Mouse (Mus musculus): ENCODE measurements around the gene Zfp385a. TPM values are rescaled to one million over a fixed set of nuclear protein-coding genes. Genes with fewer than 3 reads are reported as not detected.

The Zfp385a gene
- total and polyA plus RNA-seq, 3 experiments = 1.2 to 59.9 (median 2.7) TPM

GRCm38 (mm10) chr15:103377752-103378664 lies 38.1 kb upstream of the Zfp385a start:
- Histone ChIP-seq H3K79me2 (replicated peaks; ENCODE audit: control insufficient read depth, extremely low read depth, insufficient read depth, poor library complexity, severe bottlenecking) (no peaks in the 10 kb centered on the region), H3K27me3 (replicated peaks) (no peaks in the 10 kb centered on the region), H3K4me1 (ENCODE audit: control insufficient read depth in 1 of 2, insufficient read depth in 2 of 2) (peaks cover 24 to 47% of the 10 kb centered on the region in 2 experiments), H3K36me3 (replicated peaks in 1 of 2; ENCODE audit: control insufficient read depth in 1 of 2, insufficient read depth in 1 of 2, low read length in 1 of 2) (no peaks in the 10 kb centered on the region), H3K4me2 (ENCODE audit: insufficient read depth, low read depth, poor library complexity, severe bottlenecking) (no peak overlapping the region), H3K9ac (ENCODE audit: insufficient read depth, low read depth) (no peak overlapping the region), H3K4me3 (replicated peaks in 1 of 3; ENCODE audit: low read depth in 2 of 3, low read length in 2 of 3, poor library complexity in 1 of 3) (no peak overlapping the region), H3K27ac (ENCODE audit: insufficient read depth, low read depth) (no peak overlapping the region), H3K9me3 (replicated peaks; ENCODE audit: low read length) (no peaks in the 10 kb centered on the region)
- DNase-seq (ENCODE audit: extremely low read depth) = peak; percentile 34
- TF ChIP-seq UBTF (IDR thresholded peaks at IDR 0.05; ENCODE audit: low read depth, low read length) (no peak), MAX (IDR thresholded peaks at IDR 0.05; ENCODE audit: low read length) (0 out of 2 replicates have a peak, but pooled peaks have one; percentile 35)
- dilution Hi-C loops (cut with MboI; ENCODE audit: extremely low pct_ligation_motif_present, extremely low pct_unique_long_range_greater_than_20kb, low sequenced_read_pairs) (no loop called here), in situ Hi-C loops (cut with MboI; ENCODE audit: low pct_ligation_motif_present, low pct_unique_long_range_greater_than_20kb, low sequenced_read_pairs) (no loop called here)

DNA sequence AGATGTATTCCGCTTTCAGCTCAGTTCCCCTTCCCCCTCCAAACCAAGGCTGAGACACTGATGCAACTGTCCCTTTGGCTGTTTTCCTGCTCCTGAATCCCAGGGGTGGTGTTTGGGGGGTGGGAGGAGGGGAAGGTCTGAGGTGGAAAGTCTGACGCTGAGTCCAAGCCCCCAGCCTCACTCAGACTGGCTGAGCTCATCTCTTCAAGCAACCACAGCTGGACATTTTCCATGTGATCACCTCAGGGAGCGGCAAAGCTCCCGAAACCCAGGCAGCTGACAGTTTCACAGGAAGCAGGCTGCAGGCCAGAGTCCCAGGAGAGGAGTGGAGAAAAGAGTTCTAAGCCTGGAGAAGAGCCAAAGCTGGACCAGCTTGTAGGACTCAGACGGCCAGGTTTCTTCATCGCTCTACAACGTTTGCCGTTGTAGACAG lies 37.0 kb upstream of the Zfp385a start:
- H3K9me3 ChIP-seq (replicated peaks; ENCODE audit: low read length) = no peaks in the 10 kb centered on the region

More for the DNA sequence above, 37.0 kb upstream of the Zfp385a start:
- H3K27me3 ChIP-seq (replicated peaks) = no peaks in the 10 kb centered on the region
- in situ Hi-C loops (cut with MboI; ENCODE audit: low pct_ligation_motif_present, low pct_unique_long_range_greater_than_20kb, low sequenced_read_pairs) = no loop called here
- peaks cover 24 to 48% of the 10 kb centered on the region in 2 experiments for H3K4me1 ChIP-seq (ENCODE audit: control insufficient read depth in 1 of 2, insufficient read depth in 2 of 2)
- dilution Hi-C loops (cut with MboI; ENCODE audit: extremely low pct_ligation_motif_present, extremely low pct_unique_long_range_greater_than_20kb, low sequenced_read_pairs) = no loop called here
- DNase-seq (ENCODE audit: extremely low read depth) = peak; percentile 44
- no peak overlapping the region for H3K4me3 ChIP-seq (replicated peaks in 1 of 3; ENCODE audit: low read depth in 2 of 3, low read length in 2 of 3, poor library complexity in 1 of 3)
- H3K79me2 ChIP-seq (replicated peaks; ENCODE audit: control insufficient read depth, extremely low read depth, insufficient read depth, poor library complexity, severe bottlenecking) = no peaks in the 10 kb centered on the region
- H3K4me2 ChIP-seq (ENCODE audit: insufficient read depth, low read depth, poor library complexity, severe bottlenecking) = no peak overlapping the region; the same call in 1 of the 2 replicates
- H3K9ac ChIP-seq (ENCODE audit: insufficient read depth, low read depth) = no peak overlapping the region
- H3K36me3 ChIP-seq (replicated peaks in 1 of 2; ENCODE audit: control insufficient read depth in 1 of 2, insufficient read depth in 1 of 2, low read length in 1 of 2) = no peaks in the 10 kb centered on the region
- no peak for TF ChIP-seq POLR2A (IDR thresholded peaks at IDR 0.05; ENCODE audit: low read depth, low read length)
- TF ChIP-seq EP300 (IDR thresholded peaks at IDR 0.05; ENCODE audit: low read length) = peak; percentile 79
- no peak for TF ChIP-seq ELF1 (IDR thresholded peaks at IDR 0.05; ENCODE audit: low read depth, low read length)
- no peak for TF ChIP-seq ZMIZ1 (IDR thresholded peaks at IDR 0.05; ENCODE audit: low read depth, low read length)
- peak; percentile 32; the same call in 1 of the 2 replicates for TF ChIP-seq BHLHE40 (IDR thresholded peaks at IDR 0.05; ENCODE audit: low read depth, low read length)
- TF ChIP-seq POLR2AphosphoS2 (IDR thresholded peaks at IDR 0.05; ENCODE audit: low read depth, low read length) = no peak
- TF ChIP-seq MAZ (IDR thresholded peaks at IDR 0.05; ENCODE audit: low read depth, low read length) = no peak
- TF ChIP-seq TCF12 (IDR thresholded peaks at IDR 0.05; ENCODE audit: low read depth, low read length) = peak; percentile 68; the same call in 1 of the 2 replicates
- TF ChIP-seq JUN (IDR thresholded peaks at IDR 0.05; ENCODE audit: insufficient read depth, low read depth, low read length) = peak; percentile 51
- 0 out of 2 replicates have a peak, but pooled peaks have one; percentile 22 for TF ChIP-seq JUND (conservative IDR thresholded peaks at IDR 0.05; ENCODE audit: low read depth, low read length)
- TF ChIP-seq CTCF (conservative IDR thresholded peaks at IDR 0.05 in 1 of 2, IDR thresholded peaks at IDR 0.05 in 1 of 2; ENCODE audit: low read depth in 2 of 2, low read length in 2 of 2) = no peak
- peak; percentile 53 for TF ChIP-seq IRF4 (IDR thresholded peaks at IDR 0.05; ENCODE audit: low read depth, low read length)
- no peak for TF ChIP-seq SMC3 (IDR thresholded peaks at IDR 0.05; ENCODE audit: low read depth, low read length)
- TF ChIP-seq UBTF (IDR thresholded peaks at IDR 0.05; ENCODE audit: low read depth, low read length) = no peak
- TF ChIP-seq GABPA (IDR thresholded peaks at IDR 0.05; ENCODE audit: insufficient replicate concordance, low read depth, low read length) = no peak
- no peak for TF ChIP-seq ZKSCAN1 (IDR thresholded peaks at IDR 0.05; ENCODE audit: borderline replicate concordance, low read depth, low read length)
- TF ChIP-seq ETS1 (conservative IDR thresholded peaks at IDR 0.05; ENCODE audit: low read depth, low read length) = peak; percentile 87
- TF ChIP-seq PAX5 (IDR thresholded peaks at IDR 0.05; ENCODE audit: low read length) = no peak
- no peak for TF ChIP-seq NRF1 (IDR thresholded peaks at IDR 0.05; ENCODE audit: low read depth, low read length)
- H3K27ac ChIP-seq (ENCODE audit: insufficient read depth, low read depth) = peak overlapping the region; percentile 42

All from CH12.LX (cell line).